Mouse (Mus musculus) ES-E14 (cell line): Measurements from ENCODE around the gene Tbpl1.

Experiments used
- CHD2 ChIP-seq: IDR thresholded peaks from 2 replicates; pipeline ENCODE4 v1.6.1; 2014; ENCODE audit warnings: mild to moderate bottlenecking, low read depth, low read length, inconsistent platforms
- HCFC1 ChIP-seq: IDR thresholded peaks from 2 replicates; pipeline ENCODE4 v1.6.1; 2012; ENCODE audit warnings: low read length, inconsistent platforms, borderline replicate concordance; ENCODE audit not compliant: insufficient read depth
- MAFK ChIP-seq: IDR thresholded peaks from 2 replicates; pipeline ENCODE4 v1.6.1; 2014; ENCODE audit warnings: mild to moderate bottlenecking, low read depth, low read length, inconsistent platforms; ENCODE audit not compliant: insufficient read depth
- ZC3H11A ChIP-seq: IDR thresholded peaks from 2 replicates; pipeline ENCODE4 v1.6.1; 2012; ENCODE audit warnings: low read depth, mild to moderate bottlenecking, inconsistent platforms, low read length, borderline replicate concordance
- ZNF384 ChIP-seq: IDR thresholded peaks from 2 replicates; pipeline ENCODE4 v1.6.1; 2012; ENCODE audit warnings: low read depth, low read length, inconsistent platforms

GRCm38 (mm10) chr10:22674176-22674575 lies 57.6 kb downstream of the Tbpl1 start:
- TF ChIP-seq MAFK = no peak
- no peak for TF ChIP-seq CHD2
- TF ChIP-seq HCFC1 = no peak
- TF ChIP-seq ZNF384 = no peak
- no peak for TF ChIP-seq ZC3H11A
